Mouse (Mus musculus): Measurements from ENCODE around the gene Fbf1. TPM values are rescaled to one million over a fixed set of nuclear protein-coding genes. Genes with fewer than 3 reads are reported as not detected.

Fbf1 gene
- polyA plus RNA-seq, 1 experiment from 2014 or later = 38.3 TPM

DNA sequence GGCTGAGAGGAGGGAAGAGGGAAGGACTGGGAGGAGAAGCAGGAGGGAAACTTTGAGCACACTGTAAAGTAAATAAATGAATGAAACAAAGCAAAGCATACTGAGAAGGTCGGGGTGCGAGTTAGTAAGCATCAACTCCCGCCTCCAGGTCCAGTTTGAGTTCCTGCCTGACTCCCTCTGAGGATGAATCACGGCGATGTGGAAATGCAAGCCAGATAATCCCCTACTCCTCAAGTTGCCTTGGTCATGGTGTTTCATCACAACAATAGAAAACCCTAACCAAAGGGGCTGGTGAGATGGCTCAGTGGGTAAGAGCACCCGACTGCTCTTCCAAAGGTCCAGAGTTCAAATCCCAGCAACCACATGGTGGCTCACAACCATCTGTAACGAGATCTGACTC is 8.0 kb upstream of the Fbf1 start:
- Histone ChIP-seq H3K27me3 (no peaks in the 10 kb centered on the region), H3K9ac (no peak overlapping the region), H3K9me3 (no peaks in the 10 kb centered on the region), H3K4me2 (no peak overlapping the region), H3K36me3 (peaks cover 91% of the 10 kb centered on the region), H3K4me1 (no peaks in the 10 kb centered on the region), H3K27ac (no peak overlapping the region), H3K4me3 (no peak overlapping the region)
- no peak for ATAC-seq (ENCODE audit: insufficient number of reproducible peaks, low FRiP score, low TSS enrichment, low read depth)
- WGBS = 89% methylated on average over 7 of the region's 7 CpGs

DNA sequence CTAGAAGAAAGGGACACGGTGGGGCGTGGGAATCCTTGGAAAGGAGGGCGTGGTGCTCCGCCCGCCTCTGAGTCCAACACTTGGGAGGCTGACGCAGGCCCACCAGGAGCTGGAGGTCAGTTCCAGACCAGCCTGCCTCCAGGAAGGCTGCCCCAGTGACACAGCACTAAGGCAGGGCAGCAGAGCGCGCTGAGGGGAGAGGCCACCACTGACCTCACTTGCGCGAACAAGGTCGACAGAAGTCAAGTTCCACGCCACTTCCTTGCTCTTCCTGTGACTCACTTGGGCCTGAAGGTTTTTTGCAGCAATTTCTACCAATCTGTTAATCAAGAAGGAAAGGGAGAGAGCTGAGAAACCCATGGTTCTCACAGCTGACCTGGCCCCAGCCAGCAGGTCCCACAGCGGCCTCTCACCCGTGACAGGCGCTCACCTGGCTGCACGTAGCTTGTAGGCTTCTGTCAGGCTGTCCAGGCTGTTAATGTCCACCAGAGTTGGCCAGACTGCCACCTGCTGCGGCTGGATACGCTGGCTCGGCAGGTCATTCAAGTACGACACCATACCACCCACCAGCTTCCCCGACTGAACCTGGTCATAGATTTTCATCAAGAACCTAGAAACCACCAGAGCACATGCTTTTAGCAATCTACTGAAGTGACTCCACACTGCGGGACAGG is 6.9 kb upstream of the Fbf1 start:
- Histone ChIP-seq H3K27ac (no peak overlapping the region), H3K4me3 (no peak overlapping the region), H3K36me3 (peaks cover 81% of the 10 kb centered on the region), H3K9ac (no peak overlapping the region), H3K9me3 (no peaks in the 10 kb centered on the region), H3K4me2 (no peak overlapping the region), H3K27me3 (no peaks in the 10 kb centered on the region), H3K4me1 (no peaks in the 10 kb centered on the region)
- no peak for ATAC-seq (ENCODE audit: insufficient number of reproducible peaks, low FRiP score, low TSS enrichment, low read depth)
- WGBS = 89% methylated on average over 22 of the region's 22 CpGs

DNA sequence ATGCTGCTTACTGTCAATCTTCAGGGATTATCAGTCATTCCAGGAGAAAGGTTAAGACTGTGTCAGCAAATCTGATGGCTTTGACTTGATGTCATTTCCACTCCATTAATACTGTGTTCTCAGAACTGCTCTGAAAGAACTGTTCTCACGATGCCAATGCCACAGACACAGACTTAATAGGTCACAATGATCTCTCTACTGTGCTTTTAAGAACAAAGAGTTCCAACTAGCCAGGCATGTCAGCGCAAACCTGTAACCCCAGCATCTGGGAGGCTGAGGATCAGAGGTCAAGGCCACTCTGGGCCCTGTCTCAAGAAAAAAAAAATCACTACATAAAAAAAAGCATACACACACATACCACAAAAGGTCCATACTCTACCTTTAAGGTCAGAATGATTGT is 4.0 kb upstream of the Fbf1 start:
- ATAC-seq (ENCODE audit: insufficient number of reproducible peaks, low FRiP score, low TSS enrichment, low read depth) = no peak
- H3K4me3 ChIP-seq = no peak overlapping the region
- no peaks in the 10 kb centered on the region for H3K9me3 ChIP-seq
- no peaks in the 10 kb centered on the region for H3K27me3 ChIP-seq
- H3K4me2 ChIP-seq = no peak overlapping the region
- H3K4me1 ChIP-seq = peaks cover 10% of the 10 kb centered on the region
- no peak overlapping the region for H3K27ac ChIP-seq
- no peak overlapping the region for H3K9ac ChIP-seq
- H3K36me3 ChIP-seq = peaks cover 54% of the 10 kb centered on the region
- WGBS = 90% methylated on average over 2 of the region's 2 CpGs

DNA sequence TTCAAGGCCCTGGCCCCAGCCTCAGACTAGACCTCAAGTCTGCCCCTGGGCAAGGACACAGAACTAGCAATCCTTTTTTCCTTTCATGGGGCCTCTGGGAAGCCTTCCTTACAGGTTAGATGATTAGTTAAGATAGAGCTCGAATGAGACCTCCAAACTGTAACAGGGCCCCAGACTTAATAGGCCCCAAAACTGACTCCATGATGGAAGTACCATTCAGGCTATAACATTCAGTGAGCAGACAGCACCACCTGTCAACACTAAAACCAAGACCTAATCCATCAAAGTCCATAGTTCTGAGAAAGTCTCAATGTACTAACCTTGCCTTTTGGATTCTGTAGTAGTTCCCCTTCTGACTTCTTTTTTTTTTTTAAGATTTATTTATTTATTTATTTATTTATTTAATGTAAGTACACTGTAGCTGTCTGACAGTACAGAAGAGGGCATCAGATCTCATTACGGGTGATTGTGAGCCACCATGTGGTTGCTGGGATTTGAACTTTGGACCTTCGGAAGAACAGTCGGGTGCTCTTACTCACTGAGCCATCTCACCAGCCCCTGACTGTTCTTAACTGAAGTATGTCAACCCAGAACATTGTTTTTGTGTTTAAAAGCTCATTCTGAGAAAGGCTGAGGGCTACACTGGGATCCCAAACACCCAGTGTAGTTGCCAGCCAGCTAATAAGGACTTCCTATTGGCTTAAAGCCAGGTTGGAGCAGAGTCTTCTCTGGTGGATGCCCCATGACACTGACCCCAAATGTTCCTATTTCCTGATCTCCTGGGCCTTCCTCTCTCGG is 2.2 kb upstream of the Fbf1 start:
- no peak for ATAC-seq (ENCODE audit: insufficient number of reproducible peaks, low FRiP score, low TSS enrichment, low read depth)

DNA sequence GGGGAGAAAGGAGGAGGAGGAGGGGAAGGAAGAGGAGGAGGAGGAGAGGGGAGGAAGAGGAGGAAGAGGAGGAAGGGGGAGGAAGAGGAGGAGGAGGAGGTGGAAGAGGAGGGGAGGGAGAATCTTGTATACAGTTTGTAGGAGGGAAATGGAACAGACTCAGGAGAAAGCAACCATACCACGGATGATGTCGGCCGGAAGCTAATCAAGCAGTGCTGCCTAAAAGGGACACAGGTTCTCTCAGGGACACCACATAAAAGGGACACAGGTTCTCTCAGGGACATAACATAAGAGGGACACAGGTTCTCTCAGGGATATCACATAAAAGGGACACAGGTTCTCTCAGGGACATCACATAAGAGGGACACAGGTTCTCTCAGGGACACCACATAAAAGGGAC is 1.2 kb upstream of the Fbf1 start:
- H3K36me3 ChIP-seq = peaks cover 31% of the 10 kb centered on the region
- 86% methylated on average over 3 of the region's 3 CpGs for WGBS
- ATAC-seq (ENCODE audit: insufficient number of reproducible peaks, low FRiP score, low TSS enrichment, low read depth) = no peak
- H3K27me3 ChIP-seq = no peaks in the 10 kb centered on the region
- H3K4me2 ChIP-seq = no peak overlapping the region
- no peaks in the 10 kb centered on the region for H3K9me3 ChIP-seq
- peaks cover 17% of the 10 kb centered on the region for H3K4me1 ChIP-seq
- H3K9ac ChIP-seq = no peak overlapping the region
- no peak overlapping the region for H3K4me3 ChIP-seq
- no peak overlapping the region for H3K27ac ChIP-seq

More for the DNA sequence above, 2.2 kb upstream of the Fbf1 start:
- Histone ChIP-seq H3K9ac (no peak overlapping the region), H3K9me3 (no peaks in the 10 kb centered on the region), H3K4me2 (no peak overlapping the region), H3K27ac (no peak overlapping the region), H3K27me3 (no peaks in the 10 kb centered on the region), H3K4me1 (peaks cover 17% of the 10 kb centered on the region), H3K4me3 (no peak overlapping the region), H3K36me3 (peaks cover 40% of the 10 kb centered on the region)
- WGBS = 86% methylated on average over 5 of the region's 5 CpGs

DNA sequence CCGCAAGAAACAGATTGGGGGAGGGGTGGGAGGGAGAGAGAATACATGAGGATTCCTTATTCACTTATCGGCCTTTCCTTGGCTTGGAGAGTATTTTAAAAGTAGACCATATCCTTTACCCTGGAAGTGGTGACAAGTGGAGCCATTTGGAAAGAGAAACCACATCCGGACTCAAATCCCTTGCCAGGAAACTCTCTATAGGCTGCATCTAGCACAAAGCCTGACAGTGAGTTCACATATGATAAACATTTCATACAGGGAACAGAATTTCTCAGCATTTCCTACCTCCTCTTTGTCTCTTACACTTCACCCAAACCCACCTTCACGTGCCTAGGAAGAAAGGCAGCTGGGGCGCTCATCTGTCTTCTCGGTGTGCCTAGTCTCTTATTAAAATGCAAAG is 734 bp downstream of the Fbf1 start:
- H3K4me1 ChIP-seq = peaks cover 25% of the 10 kb centered on the region
- no peak for ATAC-seq (ENCODE audit: insufficient number of reproducible peaks, low FRiP score, low TSS enrichment, low read depth)
- peak overlapping the region; percentile 68 for H3K9ac ChIP-seq
- no peaks in the 10 kb centered on the region for H3K27me3 ChIP-seq
- H3K4me3 ChIP-seq = peak overlapping the region; percentile 70
- H3K27ac ChIP-seq = peak overlapping the region; percentile 89
- peaks cover 27% of the 10 kb centered on the region for H3K36me3 ChIP-seq
- 7% methylated on average over 6 of the region's 6 CpGs for WGBS
- H3K4me2 ChIP-seq = peak overlapping the region; percentile 67
- no peaks in the 10 kb centered on the region for H3K9me3 ChIP-seq

DNA sequence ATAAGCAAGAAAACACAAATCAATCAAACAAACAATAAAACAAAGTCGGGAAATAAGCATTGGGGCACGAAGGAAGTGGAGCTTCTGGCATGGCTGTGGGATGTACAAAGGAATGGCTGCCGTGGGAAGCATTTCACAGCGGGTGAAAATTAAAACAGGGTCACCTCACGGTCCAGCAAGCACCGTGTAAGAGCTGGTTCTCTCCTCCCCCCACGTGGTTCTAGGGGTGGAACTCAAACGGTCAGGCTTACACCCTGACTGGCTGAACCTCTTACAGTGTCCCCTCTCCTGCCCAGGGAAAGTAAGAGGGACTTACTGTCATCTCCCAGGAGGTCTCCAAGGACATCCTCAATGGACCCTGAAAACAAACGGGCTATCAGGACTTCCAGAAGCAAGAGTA is 5.0 kb downstream of the Fbf1 start:
- no peak for ATAC-seq (ENCODE audit: insufficient number of reproducible peaks, low FRiP score, low TSS enrichment, low read depth)
- Histone ChIP-seq H3K4me2 (no peak overlapping the region), H3K9ac (no peak overlapping the region), H3K9me3 (no peaks in the 10 kb centered on the region), H3K27me3 (no peaks in the 10 kb centered on the region), H3K27ac (no peak overlapping the region), H3K4me3 (no peak overlapping the region), H3K4me1 (peaks cover 28% of the 10 kb centered on the region), H3K36me3 (peaks cover 47% of the 10 kb centered on the region)
- WGBS = 41% methylated on average over 9 of the region's 9 CpGs

DNA sequence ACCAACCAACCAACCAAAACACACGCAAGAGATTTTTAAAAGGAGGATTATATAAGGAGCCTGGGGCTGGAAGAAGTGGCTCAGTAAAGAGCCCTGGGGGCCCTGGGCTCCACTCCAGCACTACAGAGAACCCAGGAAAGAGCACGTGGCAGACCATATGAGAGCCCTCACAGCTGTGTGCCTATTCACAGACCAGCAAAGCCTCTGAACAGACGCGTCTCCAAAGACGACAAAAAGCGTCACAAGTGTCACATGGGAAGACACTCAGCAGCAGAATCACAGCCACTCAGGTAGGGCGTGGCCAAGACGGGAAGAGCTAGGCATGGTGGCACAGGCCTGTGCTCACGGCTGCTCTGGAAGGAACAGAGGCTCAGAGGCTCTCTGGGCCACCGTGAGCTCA is 5.8 kb downstream of the Fbf1 start:
- Histone ChIP-seq H3K4me2 (no peak overlapping the region), H3K4me1 (peaks cover 25% of the 10 kb centered on the region), H3K27me3 (no peaks in the 10 kb centered on the region), H3K9ac (no peak overlapping the region), H3K4me3 (no peak overlapping the region), H3K36me3 (peaks cover 55% of the 10 kb centered on the region), H3K9me3 (no peaks in the 10 kb centered on the region), H3K27ac (peak overlapping the region; percentile 72)
- ATAC-seq (ENCODE audit: insufficient number of reproducible peaks, low FRiP score, low TSS enrichment, low read depth) = 0 out of 2 replicates have a peak, but pooled peaks have one; percentile 45
- WGBS = 56% methylated on average over 10 of the region's 10 CpGs

DNA sequence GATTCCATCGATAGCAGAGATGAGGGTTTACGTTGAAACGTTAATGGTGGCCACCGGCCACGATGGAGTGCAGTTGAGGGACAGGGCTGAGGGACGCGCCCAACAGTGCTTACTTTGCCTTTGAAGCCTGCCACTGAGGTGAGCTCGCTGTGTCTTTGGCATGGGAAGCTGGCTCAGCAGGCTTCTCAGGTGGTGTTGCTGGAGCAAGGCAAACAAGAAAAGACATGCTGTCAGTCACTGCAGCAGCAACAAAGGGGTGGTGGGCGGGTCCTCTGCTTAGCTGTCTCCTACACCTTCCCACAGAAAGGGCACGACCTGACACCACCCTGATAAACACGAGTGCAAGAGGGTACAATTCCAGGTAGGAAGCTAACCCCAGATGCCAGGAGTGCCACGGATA is 6.7 kb downstream of the Fbf1 start:
- Histone ChIP-seq H3K27ac (peak overlapping the region; percentile 72), H3K4me3 (no peak overlapping the region), H3K36me3 (peaks cover 62% of the 10 kb centered on the region), H3K9ac (no peak overlapping the region), H3K4me1 (peaks cover 16% of the 10 kb centered on the region), H3K27me3 (no peaks in the 10 kb centered on the region), H3K9me3 (no peaks in the 10 kb centered on the region), H3K4me2 (no peak overlapping the region)
- ATAC-seq (ENCODE audit: insufficient number of reproducible peaks, low FRiP score, low TSS enrichment, low read depth) = peak; percentile 20; the same call in 1 of the 2 replicates
- WGBS = 57% methylated on average over 12 of the region's 12 CpGs

DNA sequence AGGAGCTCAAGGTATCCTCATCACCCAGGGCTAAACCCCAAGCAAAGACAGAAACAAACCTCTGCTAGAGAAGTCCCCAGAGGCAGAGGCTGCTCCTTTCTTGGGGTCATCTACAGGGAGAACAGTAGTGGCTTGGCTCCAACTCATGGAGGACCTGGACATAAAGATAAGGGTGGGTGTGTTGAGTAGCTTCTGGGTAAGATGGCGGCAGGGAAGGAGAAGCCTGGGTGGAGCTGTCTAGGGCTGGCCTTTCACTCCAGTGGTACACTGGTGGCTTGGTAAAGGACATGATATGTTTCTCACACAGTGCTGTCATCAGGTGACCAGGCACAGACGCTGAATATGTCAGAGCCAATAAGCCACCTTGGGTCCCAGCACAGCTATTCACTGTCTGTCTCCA is 17.0 kb downstream of the Fbf1 start:
- H3K4me2 ChIP-seq = no peak overlapping the region
- no peak for ATAC-seq (ENCODE audit: insufficient number of reproducible peaks, low FRiP score, low TSS enrichment, low read depth)
- WGBS = 95% methylated on average over 2 of the region's 2 CpGs
- H3K4me1 ChIP-seq = no peaks in the 10 kb centered on the region
- H3K9ac ChIP-seq = no peak overlapping the region
- H3K4me3 ChIP-seq = no peak overlapping the region
- H3K36me3 ChIP-seq = peaks cover 100% of the 10 kb centered on the region
- no peak overlapping the region for H3K27ac ChIP-seq
- H3K27me3 ChIP-seq = no peaks in the 10 kb centered on the region
- no peaks in the 10 kb centered on the region for H3K9me3 ChIP-seq

DNA sequence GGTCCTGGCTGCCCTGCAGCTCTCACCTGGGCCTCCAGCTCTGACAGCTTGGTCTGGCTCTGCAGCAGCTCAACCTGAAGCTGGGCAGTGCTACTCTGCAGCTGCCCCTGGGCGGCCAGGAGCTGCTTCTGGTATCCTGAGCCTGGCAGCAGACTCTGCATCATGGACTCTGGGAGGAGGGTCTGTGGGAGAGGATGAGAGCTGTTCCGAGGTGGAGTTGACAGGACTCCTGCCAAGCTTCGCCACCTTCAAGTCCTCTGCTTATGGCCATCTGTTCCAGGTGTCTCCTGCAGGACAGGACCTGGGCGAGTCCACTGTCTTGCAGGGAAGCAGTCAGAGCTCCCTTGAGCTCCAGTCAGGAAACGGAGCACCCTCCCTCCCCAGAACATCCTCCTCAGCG is 18.6 kb downstream of the Fbf1 start:
- H3K27me3 ChIP-seq = no peaks in the 10 kb centered on the region
- no peaks in the 10 kb centered on the region for H3K4me1 ChIP-seq
- no peak overlapping the region for H3K4me2 ChIP-seq
- H3K9me3 ChIP-seq = no peaks in the 10 kb centered on the region
- 76% methylated on average over 6 of the region's 6 CpGs for WGBS
- H3K27ac ChIP-seq = no peak overlapping the region
- no peak overlapping the region for H3K4me3 ChIP-seq
- no peak overlapping the region for H3K9ac ChIP-seq
- no peak for ATAC-seq (ENCODE audit: insufficient number of reproducible peaks, low FRiP score, low TSS enrichment, low read depth)
- peaks cover 100% of the 10 kb centered on the region for H3K36me3 ChIP-seq

DNA sequence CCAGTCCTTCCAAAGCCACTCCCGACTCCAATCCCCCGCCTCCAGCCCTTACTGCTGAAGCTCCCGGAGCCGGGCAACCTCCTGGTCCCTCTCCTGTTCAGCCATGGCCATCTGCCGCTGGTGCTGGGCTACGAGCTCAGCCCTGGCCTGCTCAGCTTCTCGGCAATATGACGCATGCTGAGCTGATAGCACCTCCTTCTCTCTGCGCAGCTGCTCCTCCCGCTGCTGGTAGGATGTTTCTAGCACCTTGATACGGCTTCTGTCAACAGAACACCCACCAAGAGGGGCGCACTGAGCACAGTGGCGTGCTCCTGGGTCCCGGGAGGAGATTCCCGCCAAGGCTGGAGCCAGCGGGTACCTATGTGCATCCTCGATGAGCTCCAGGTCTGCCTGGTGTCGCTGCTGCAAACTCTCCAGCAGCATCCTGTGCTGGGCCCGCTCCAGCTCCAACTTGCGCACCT is 19.2 kb downstream of the Fbf1 start:
- no peak overlapping the region for H3K4me2 ChIP-seq
- H3K27ac ChIP-seq = no peak overlapping the region
- WGBS = 59% methylated on average over 20 of the region's 20 CpGs
- no peak for ATAC-seq (ENCODE audit: insufficient number of reproducible peaks, low FRiP score, low TSS enrichment, low read depth)
- no peaks in the 10 kb centered on the region for H3K27me3 ChIP-seq
- H3K9me3 ChIP-seq = no peaks in the 10 kb centered on the region
- H3K36me3 ChIP-seq = peaks cover 100% of the 10 kb centered on the region
- H3K4me1 ChIP-seq = no peaks in the 10 kb centered on the region
- no peak overlapping the region for H3K9ac ChIP-seq
- H3K4me3 ChIP-seq = no peak overlapping the region

Data from limb, embryonic 15.5 days (tissue).